Mouse (Mus musculus) midbrain, embryonic 11.5 days (tissue): ENCODE results near the gene Gm266. TPM values are rescaled to one million over a fixed set of nuclear protein-coding genes. Genes with fewer than 3 reads are reported as not detected.

Experiments
- ATAC-seq: fragments of 200-750 bp; cut with Nextera tagmentation; 2 replicates; pipeline ENCODE4 v1.8.0; 2017; ENCODE audit warnings: moderate TSS enrichment, moderate library complexity; ENCODE audit not compliant: low FRiP score
- DNase-seq: peaks from one replicate; pipeline ENCODE4 v3.0.0; 2015; ENCODE audit warnings: low spot score; ENCODE audit errors: missing footprints
- H3K27ac ChIP-seq: fragments of 300-500 bp; sonication (generic); 2 replicates; pipeline ENCODE4 v1.5.1; 2014; ENCODE audit warnings: low read depth, low read length
- H3K27me3 ChIP-seq: fragments of 300-500 bp; sonication (generic); 2 replicates; pipeline ENCODE4 v1.6.1; 2014; ENCODE audit warnings: mild to moderate bottlenecking, low read length, moderate library complexity, mixed read lengths; ENCODE audit not compliant: control insufficient read depth, insufficient read depth
- H3K36me3 ChIP-seq: fragments of 300-500 bp; sonication (generic); 2 replicates; pipeline ENCODE4 v1.6.1; 2014; ENCODE audit warnings: mild to moderate bottlenecking, low read length, moderate library complexity, mixed read lengths; ENCODE audit not compliant: control insufficient read depth, insufficient read depth
- H3K4me1 ChIP-seq: fragments of 300-500 bp; sonication (generic); 2 replicates; pipeline ENCODE4 v1.6.1; 2014; ENCODE audit warnings: low read length; ENCODE audit not compliant: control insufficient read depth, insufficient read depth
- H3K4me2 ChIP-seq: fragments of 300-500 bp; sonication (generic); 2 replicates; pipeline ENCODE4 v1.6.1; 2014; ENCODE audit warnings: mild to moderate bottlenecking, moderate library complexity
- H3K4me3 ChIP-seq: fragments of 300-500 bp; sonication (generic); 2 replicates; pipeline ENCODE4 v1.5.1; 2014; ENCODE audit warnings: low read depth, low read length
- H3K9ac ChIP-seq: fragments of 300-500 bp; sonication (generic); 2 replicates; pipeline ENCODE4 v1.6.1; 2014; ENCODE audit warnings: low read length
- H3K9me3 ChIP-seq: fragments of 300-500 bp; sonication (generic); 2 replicates; pipeline ENCODE4 v1.6.1; 2016; ENCODE audit warnings: low read length; ENCODE audit not compliant: control insufficient read depth
- WGBS: fragments of 180-500 bp; shearing (Covaris S2); extraction: QIAGEN DNeasy Blood & Tissue Kit; methylation state at CpG from one replicate; pipeline ENCODE4 v1.1.7; 2014; 5-methylcytosine and 5-hydroxymethylcytosine counted together
- polyA plus RNA-seq: library from polyadenylated mRNA; unstranded; fragments of >200 nt; fragmentation: Nextera tagmentation; extraction: Ambion mirVana; gene quantifications from 2 replicates; pipeline ENCODE4 v1.2.1, GENCODE M21; 2014

The Gm266 gene
- polyA plus RNA-seq, 1 experiment from 2014 or later, result 6.0 TPM

DNA sequence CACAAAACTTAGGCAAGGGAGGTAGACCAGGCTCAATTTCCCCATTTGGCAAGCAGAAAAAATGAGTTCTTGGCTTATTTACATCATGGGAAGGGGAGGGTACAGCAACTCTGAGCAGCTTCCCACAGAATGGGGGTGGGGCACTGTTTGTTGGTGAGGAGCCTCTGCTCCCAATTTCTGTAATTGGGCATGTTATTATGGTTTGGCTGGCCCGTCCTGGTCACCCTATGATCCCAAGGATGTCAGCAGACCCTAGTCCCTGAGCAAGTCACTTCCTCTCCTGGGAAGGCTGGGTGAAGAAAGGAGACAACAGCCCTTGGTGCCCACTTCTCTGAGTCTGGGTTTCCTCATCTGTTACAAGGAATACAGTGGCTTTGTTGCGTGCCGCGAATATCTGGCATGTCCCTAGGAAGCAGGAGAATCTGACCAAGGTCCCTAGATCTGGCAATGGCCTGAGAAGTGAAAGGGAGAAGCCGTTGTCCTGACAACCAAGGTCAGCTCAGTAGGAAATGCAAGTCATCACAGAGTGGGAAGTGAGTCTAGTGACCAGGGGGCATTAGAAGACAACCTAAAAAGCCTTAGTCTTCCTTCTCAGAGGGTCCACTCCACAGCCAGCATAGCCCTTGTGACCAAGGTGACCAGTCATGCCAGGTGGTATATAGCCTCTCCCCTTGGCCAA lies 48.3 kb downstream of the Gm266 start:
- Histone ChIP-seq H3K9ac (no peak overlapping the region), H3K4me3 (no peak overlapping the region), H3K4me2 (no peak overlapping the region), H3K27ac (no peak overlapping the region), H3K4me1 (peaks cover 7% of the 10 kb centered on the region), H3K36me3 (no peaks in the 10 kb centered on the region), H3K9me3 (no peaks in the 10 kb centered on the region), H3K27me3 (peaks cover 6% of the 10 kb centered on the region)
- WGBS, result 75% methylated on average over 5 of the region's 5 CpGs
- ATAC-seq, result no peak
- DNase-seq, result no peak

DNA sequence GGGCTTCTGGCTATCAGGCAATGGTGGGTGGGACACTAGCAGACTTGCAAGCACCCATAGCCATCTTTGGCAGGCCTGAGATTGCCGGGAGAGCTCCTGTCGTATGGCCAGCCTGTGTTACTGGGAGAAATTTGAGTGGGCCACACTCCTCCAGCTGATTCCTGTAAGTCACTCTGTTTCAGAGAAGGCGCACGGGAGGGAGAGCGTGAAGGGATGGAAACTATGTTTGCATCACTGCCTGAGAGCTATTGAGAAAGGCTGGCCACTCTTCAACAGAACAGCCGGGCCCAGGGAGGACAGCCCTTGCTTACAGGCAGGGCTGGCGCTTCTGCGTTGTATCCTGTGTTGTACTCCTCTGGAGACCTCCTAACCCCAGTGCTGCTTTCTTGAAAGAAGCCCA lies 49.0 kb downstream of the Gm266 start:
- no peaks in the 10 kb centered on the region for H3K9me3 ChIP-seq

DNA sequence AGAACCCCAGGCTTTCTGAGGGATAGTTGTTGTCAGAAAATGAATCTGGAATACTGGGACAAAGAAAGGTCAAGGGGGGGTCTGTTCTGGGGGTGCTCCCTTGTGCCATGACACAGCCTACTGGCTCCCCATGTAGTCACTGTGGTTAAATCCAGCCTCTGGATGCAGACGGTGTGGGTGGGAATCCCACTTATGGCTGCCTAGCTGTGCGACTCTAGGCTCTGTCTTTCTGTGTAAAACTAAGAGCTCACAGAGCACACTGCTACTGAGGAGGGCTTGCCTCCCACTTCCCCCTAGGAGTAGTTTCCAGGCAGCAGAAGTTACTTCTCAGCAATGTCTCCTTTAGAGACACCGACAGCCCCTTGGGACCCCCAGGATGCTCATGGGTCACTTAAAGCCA lies 49.5 kb downstream of the Gm266 start:
- Histone ChIP-seq H3K9me3 (no peaks in the 10 kb centered on the region), H3K4me3 (no peak overlapping the region), H3K27ac (no peak overlapping the region), H3K9ac (no peak overlapping the region), H3K27me3 (peaks cover 9% of the 10 kb centered on the region), H3K36me3 (no peaks in the 10 kb centered on the region), H3K4me2 (no peak overlapping the region), H3K4me1 (no peaks in the 10 kb centered on the region)
- 93% methylated on average over 3 of the region's 3 CpGs for WGBS
- DNase-seq (no peak), ATAC-seq (no peak)

More for the DNA sequence above, 49.0 kb downstream of the Gm266 start:
- no peak for DNase-seq
- peaks cover 6% of the 10 kb centered on the region for H3K27me3 ChIP-seq
- 78% methylated on average over 8 of the region's 8 CpGs for WGBS
- no peak overlapping the region for H3K27ac ChIP-seq
- H3K36me3 ChIP-seq, result no peaks in the 10 kb centered on the region
- H3K9ac ChIP-seq, result no peak overlapping the region
- no peaks in the 10 kb centered on the region for H3K4me1 ChIP-seq
- no peak for ATAC-seq
- no peak overlapping the region for H3K4me2 ChIP-seq
- no peak overlapping the region for H3K4me3 ChIP-seq

DNA sequence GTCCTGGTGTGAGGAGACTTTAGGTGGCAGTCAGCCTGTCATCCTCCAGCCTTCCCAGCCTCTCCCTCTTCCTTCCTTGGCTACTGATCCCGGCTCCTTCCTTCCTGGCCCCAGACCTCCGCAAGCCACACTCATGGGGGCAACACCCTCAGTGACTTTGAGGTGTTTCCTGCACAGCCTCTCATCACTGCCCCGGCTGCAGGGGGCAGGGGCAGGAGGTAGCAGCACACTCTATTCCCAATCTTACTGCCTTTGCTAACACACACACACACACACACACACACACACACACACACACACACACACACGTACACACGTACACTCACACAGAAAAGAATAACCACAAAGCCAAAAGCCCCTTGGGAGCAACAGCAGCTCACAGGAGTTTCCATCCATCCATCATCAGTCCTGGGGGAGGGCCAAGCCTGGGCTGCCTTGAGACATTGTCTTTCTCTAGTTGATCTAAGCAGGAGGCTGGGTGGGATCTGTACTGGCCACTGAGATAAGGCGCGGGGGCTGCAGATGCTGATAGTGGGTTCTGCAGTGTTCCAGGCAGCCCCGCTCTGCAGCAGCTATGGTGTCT lies 50.8 kb downstream of the Gm266 start:
- H3K4me1 ChIP-seq, result peaks cover 3% of the 10 kb centered on the region
- DNase-seq (no peak), ATAC-seq (no peak)
- no peak overlapping the region for H3K4me2 ChIP-seq
- no peak overlapping the region for H3K4me3 ChIP-seq
- no peaks in the 10 kb centered on the region for H3K9me3 ChIP-seq
- 55% methylated on average over 8 of the region's 8 CpGs for WGBS
- H3K27me3 ChIP-seq, result peaks cover 23% of the 10 kb centered on the region
- no peak overlapping the region for H3K9ac ChIP-seq
- H3K36me3 ChIP-seq, result no peaks in the 10 kb centered on the region
- H3K27ac ChIP-seq, result no peak overlapping the region

Other genes starting within 250 kb of the Gm266 start
- 0.22 TPM in 1 of 2 replicates, not detected in the other for gene Amn, start 214.7 kb downstream of the Gm266 start, polyA plus RNA-seq
- 28.1 and 28.2 TPM in 2 replicates for gene Cdc42bpb, start 108.1 kb downstream of the Gm266 start, polyA plus RNA-seq
- not detected in 2 replicates for gene Lbhd2, start 79.0 kb downstream of the Gm266 start, polyA plus RNA-seq
- gene Exoc3l4, start 68.8 kb downstream of the Gm266 start, polyA plus RNA-seq, result 2.3 and 2.9 TPM in 2 replicates
- 1.1 and 2.3 TPM in 2 replicates for gene Tnfaip2, start 43.4 kb downstream of the Gm266 start, polyA plus RNA-seq
- 726 and 782 TPM in 2 replicates for gene Eif5, start 52.2 kb upstream of the Gm266 start, polyA plus RNA-seq
- 69.9 and 73.7 TPM in 2 replicates for gene Mark3, start 88.7 kb upstream of the Gm266 start, polyA plus RNA-seq
- 2,717 and 2,900 TPM in 2 replicates for gene Ckb, start 186.5 kb upstream of the Gm266 start, polyA plus RNA-seq
- gene Trmt61a, start 192.3 kb upstream of the Gm266 start, polyA plus RNA-seq, result 5.5 and 6.0 TPM in 2 replicates
- 62.2 and 64.1 TPM in 2 replicates for gene Bag5, start 227.4 kb upstream of the Gm266 start, polyA plus RNA-seq
- 50.8 and 54.7 TPM in 2 replicates for gene Apopt1, start 227.4 kb upstream of the Gm266 start, polyA plus RNA-seq